Mouse (Mus musculus) cortical plate, adult 2 months (tissue): ENCODE measurements around the gene Rgs10.

Experiments
- CTCF ChIP-seq: fragments of 200-500 bp; IDR thresholded peaks from 2 replicates; pipeline ENCODE4 v1.5.1; 2011; ENCODE audit warnings: mild to moderate bottlenecking, control low read depth, low read length; ENCODE audit not compliant: insufficient read depth; ENCODE audit errors: extremely low read depth
- POLR2A ChIP-seq: fragments of 200-500 bp; IDR thresholded peaks from 2 replicates; pipeline ENCODE4 v1.6.1; 2011; ENCODE audit warnings: mild to moderate bottlenecking, low read length, control low read depth; ENCODE audit not compliant: insufficient read depth; ENCODE audit errors: extremely low read depth

GRCm38 (mm10) chr7:128344488-128344887, 74.1 kb downstream of the Rgs10 start:
- TF ChIP-seq POLR2A = no peak
- TF ChIP-seq CTCF = no peak
